Mouse (Mus musculus) heart, adult 8-10 months (tissue): ENCODE results near the gene Sstr5. TPM values are rescaled to one million over a fixed set of nuclear protein-coding genes. Genes with fewer than 3 reads are reported as not detected.

Experiments
- DNase-seq: peaks from one replicate; pipeline ENCODE4 v3.0.0; 2022; ENCODE audit warnings: low spot score
- total RNA-seq, 4 experiments: library from RNA; stranded (reverse); gene quantifications; 2 replicates each; pipeline ENCODE4 v1.2.4; 2022

Gene Sstr5
- not detected for total RNA-seq

DNA sequence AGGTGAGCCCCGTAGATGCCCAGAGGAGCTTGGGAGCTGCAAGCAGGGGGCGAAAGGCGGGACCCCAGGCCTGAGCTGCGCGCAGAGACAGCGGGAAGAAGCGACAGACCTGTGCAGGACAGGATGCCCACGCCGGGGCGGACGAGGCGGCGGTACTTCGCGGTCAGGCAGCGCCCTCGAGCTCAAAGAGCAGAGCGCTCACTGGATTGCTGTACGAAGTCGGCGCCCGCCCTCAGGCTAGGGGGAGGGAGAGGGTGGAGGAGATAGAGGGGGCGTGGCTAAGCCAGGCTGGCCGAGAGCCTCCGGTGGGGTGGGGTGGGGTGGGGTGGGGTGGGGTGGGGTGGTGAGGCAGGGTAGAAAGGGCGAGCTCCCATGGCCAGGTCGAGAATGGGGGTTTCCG is at the start of gene Sstr5:
Gene Sstr5, minus strand, starts transcription at position 276 of the 400 bp plus-strand sequence.
- no peak for DNase-seq

DNA sequence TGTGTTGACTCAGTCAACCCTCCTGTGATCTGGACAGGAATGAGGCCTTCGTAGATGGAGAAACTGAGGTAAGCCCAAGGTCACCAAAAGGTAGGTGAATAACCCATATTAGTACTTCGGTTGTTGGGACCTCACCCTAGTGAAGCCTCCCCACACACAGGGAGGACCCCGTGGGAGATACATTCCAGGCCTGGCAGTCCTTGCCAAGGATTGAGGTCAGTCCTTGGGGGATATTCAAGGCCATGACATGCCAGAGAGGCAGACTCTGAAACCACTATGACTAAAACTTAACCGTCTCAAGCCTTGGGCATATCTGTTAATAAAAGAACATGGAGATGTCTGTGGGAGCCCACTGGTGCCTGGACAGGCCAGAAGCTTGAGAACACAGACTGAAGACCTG is 44.7 kb upstream of the Sstr5 start:
- no peak for DNase-seq

- no peak for DNase-seq
Measured at GRCm38 (mm10) chr17:25540731-25541130, 43.6 kb upstream of the Sstr5 start.

DNA sequence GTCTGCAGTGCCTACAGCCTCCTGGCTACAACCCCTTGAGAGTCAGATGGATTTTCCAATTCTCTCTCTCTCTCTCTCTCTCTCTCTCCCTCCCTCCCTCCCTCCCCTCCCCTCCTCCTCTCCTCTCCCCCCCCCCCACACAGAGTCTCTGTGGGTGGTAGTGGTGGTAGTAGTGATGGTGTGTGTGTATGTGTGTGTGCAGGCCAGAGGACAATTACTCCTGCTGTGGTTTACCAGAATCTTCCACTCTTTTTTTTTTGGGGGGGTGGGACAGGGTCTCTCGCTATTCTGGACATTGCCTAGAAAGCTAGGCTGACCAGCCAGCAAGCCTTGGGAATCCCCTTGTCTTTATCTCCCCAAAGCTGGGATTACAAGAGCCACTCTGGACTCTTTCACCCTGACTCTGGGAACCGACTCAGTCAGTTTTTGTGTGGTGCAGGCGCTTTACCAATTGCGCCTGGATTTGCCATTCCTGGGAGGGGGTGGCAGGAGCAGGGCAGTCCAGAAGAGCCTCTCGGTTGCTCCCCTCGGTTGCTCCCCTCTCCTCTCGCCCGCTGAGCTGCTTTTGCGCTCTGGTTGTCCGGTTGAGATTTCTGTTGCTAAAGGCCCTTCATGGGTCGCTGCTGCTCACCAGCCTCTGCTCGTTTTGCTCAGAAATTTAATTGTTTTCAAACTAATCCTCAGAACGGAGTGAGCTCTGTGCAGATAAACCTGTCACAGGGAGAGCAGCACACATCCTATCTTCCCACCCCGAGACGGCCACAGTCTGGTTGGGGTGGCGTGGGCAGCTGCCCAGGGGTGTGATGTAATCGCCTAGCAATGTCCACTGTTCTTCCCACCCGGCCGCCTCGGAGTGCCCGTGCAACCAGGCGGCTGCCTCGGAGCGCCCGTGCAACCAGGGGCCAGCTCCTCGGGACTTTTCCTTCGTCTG is 42.1 kb upstream of the Sstr5 start:
- DNase-seq, result no peak

DNA sequence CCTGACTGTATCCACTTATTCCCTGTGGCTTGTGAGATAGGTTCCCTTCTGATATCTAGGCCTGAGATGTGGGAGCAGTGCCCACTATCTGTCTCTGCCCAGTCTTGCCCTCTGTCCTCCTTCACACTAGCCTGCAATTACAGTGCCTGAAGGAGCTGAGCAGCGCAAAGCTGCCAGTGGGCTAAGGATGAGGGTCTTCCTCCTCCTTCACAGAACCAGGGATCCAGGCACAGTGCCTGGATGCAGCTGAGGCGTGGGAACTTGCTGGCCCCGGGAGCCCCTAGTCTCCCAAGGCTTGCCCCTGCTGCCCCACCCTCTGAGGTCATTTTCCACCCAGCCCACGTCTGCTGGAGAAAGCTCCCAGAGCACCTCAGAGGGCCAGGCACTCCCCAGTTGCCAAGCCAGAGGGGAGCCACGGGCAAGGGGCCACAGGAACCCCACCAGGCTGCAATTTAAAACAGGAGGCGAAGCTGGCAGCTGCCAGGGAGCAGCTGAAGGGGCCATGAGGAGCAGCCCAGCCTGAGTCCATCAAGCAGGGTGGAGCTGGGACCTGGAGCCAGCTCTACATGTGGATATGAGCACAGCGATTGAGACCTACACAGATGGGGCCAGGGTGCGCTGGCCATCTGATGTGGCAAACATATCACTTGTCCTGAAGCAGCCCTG is 33.4 kb upstream of the Sstr5 start:
- no peak for DNase-seq

DNA sequence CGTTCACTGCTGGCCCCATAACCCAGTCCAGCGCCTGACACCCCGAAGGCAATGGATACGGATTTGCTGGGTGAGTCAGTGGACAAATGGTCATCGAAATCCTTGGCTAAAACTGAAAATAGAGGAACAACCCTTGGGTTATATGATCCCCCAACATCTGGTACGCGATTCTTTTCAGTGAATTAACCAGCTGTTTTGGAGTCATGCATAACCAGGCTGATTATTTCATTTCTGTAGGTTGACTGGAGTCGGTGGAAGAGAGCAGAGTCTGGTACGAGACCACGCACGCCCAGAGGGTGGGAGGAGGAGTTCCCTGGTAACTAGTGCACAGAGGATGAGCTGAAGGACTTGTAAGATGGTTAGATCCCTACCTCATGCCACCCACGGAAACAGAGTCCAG is 25.0 kb upstream of the Sstr5 start:
- DNase-seq, result no peak

- DNase-seq, result no peak
Measured at GRCm38 (mm10) chr17:25520492-25520891, 23.4 kb upstream of the Sstr5 start.

GRCm38 (mm10) chr17:25519511-25519910 is 22.4 kb upstream of the Sstr5 start:
- no peak for DNase-seq

DNA sequence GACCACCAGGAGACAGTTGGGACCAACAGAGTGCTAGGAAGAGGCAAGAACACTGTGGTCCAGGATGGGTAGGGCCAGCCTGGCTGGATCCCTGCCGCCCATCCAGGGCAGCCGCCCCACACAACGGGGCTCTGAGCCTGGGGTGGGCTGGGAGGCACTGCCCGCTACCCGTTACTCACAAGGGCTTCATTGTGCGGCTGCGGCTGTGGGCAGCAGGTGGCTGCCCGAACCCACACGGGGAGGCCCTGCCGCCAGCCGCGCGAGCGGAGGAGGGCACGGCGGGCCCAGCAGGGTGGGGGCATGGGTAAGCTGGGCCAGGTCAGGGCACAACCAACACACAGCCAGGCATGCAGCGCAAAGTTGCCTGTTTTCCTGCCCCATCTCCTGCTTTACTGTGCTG is 21.1 kb upstream of the Sstr5 start:
- no peak for DNase-seq

DNA sequence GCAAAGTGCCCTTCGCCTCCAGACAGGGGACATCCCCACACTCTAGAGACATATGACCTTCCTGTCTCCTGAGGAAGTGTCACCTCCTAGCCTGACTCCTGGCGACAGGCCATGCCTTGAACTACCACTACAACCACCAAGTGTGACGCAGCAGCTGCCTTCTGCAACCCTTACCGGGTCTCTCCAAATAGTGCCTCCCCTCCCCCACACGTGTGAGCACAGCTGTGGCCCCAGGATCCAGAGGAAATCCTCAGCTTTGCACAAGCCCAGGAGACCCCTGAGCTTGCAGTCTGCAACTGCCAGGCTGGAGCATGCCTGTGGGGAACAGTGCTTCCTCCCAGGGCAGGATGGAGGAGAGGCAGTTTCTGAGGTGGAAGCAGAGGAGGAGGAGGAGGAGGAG is 19.2 kb upstream of the Sstr5 start:
- DNase-seq, result no peak

GRCm38 (mm10) chr17:25514055-25514454 is 17.0 kb upstream of the Sstr5 start:
- DNase-seq, result no peak

- DNase-seq, result no peak
Measured at GRCm38 (mm10) chr17:25511876-25512275, 14.8 kb upstream of the Sstr5 start.

GRCm38 (mm10) chr17:25510074-25510830 is 13.2 kb upstream of the Sstr5 start:
- no peak for DNase-seq

DNA sequence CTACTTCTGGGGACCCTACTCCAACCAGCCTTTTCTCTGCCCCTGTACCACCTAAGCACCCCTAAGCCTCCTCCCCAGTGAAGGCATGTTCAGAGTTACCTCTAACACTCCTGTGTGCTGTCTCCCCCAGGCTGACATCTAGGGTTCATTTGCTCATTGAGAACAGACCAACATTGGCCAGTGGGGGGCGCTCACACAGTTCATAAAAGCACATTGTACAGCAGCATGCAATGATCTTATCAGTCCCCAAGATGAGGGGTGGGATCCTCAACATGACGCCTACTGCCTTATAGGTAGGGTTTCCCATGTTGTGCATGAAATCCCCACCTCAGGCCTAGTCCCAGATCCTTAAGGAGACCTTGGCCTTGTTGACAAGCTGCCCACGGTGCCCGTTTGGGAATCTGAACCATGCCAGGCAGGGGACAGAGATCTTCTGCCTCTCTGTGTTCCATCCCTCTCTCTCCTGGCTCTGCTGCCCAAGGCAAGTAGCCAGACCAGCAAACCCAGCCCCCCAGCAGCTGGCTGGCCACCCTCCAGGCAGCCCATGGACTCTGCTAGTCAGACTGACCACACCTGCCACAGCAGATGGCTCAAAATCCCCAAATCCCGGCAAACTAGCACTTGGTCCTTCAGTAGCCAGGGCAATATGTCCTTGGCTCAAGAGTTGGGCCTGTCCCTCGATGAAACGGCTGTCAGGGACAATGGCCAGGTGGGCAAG is 11.9 kb upstream of the Sstr5 start:
- DNase-seq, result no peak

- peak; percentile 42 for DNase-seq
Measured at GRCm38 (mm10) chr17:25507799-25508198, 10.7 kb upstream of the Sstr5 start.

DNA sequence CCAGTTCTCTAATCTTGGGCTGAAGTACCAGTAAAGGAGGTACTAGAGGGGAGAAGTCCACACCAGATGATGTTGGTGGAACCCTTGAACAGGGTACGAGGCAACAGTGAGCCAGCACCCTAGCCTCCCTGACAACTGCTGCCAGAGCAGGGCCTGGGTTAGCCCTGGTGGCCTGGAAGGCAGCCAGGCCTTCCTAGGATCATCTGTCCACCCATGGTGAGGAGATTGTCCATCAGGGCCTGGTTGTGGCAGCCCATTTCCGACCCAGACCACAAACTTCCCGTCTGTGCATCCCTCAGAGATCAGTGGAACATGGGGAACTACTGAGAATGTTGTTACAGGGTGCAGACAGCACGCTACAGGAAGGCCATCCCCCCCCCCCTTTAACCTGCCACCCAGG is 5.5 kb upstream of the Sstr5 start:
- no peak for DNase-seq

- no peak for DNase-seq
Measured at GRCm38 (mm10) chr17:25482092-25482491, 15.0 kb downstream of the Sstr5 start.

- DNase-seq, result no peak
Measured at GRCm38 (mm10) chr17:25480820-25481219, 16.3 kb downstream of the Sstr5 start.

DNA sequence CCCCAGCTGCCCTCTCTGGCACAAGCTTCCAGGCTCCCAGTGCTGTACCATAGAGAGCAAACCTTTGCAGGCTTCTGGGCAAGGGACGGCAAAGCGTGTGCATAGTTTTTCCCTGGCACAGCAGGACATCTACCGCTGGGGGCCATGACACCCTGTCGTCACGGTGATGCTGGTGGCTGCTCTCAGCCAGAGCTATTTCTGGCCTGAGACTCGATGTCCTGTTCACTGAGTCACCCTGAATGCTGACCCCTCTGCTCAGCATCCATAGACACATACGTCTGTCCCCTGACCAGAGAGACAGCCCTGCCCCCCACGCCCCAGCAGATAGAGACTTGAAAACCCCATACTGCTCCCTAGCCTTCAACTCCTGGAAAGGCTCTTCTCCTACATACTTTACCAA is 16.9 kb downstream of the Sstr5 start:
- DNase-seq, result no peak

- peak; percentile 44 for DNase-seq
Measured at GRCm38 (mm10) chr17:25475946-25476744, 20.9 kb downstream of the Sstr5 start.
